Mouse (Mus musculus): ENCODE results near the gene A730015C16Rik.
A peak's percentile ranks its signal among the peaks of the same experiment; 100 is the strongest.

The A730015C16Rik gene

DNA sequence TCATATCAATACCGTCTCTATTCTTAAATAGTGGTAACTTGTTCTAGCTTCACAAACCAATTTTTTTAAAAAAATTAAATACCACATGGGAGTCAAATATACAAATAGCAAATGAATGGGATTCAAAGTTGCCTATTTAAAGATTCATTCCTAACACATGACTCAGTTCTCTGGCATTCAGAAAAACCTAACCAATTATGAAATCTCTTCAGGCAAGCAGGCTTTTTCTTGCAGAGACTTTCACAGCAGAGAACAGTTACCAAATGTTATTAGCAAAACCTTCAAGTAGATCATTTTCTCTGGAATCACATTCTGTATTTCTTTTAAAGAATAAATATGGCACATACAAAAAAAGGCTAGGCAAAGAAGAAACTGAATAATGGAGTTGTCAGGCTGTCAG lies 17.7 kb downstream of the A730015C16Rik start:
- DNase-seq (ENCODE audit: low read depth, low spot score) = peak; percentile 62

- DNase-seq (ENCODE audit: low read depth, low spot score) = no peak
Measured at GRCm38 (mm10) chr4:108826643-108827042, 21.8 kb downstream of the A730015C16Rik start.

DNA sequence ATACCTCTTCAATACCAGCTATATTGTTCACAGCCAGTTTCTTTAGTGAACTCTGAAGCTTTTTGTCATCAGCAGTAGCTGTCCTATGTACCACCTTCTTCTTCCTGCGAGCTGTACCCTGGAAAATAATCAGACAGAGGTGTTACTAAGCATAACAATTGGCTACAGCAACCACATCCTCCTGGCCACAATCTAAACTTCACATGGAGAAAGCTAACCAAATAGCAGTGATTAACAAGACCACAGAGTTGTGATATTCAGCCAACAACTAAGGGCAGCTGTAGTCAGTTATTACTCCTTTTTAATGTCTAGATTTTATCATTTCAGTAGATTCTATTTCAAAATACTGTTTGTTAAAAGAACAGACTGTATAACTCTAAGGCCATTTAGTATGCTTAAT lies 22.3 kb downstream of the A730015C16Rik start:
- no peak for DNase-seq (ENCODE audit: low read depth, low spot score)

DNA sequence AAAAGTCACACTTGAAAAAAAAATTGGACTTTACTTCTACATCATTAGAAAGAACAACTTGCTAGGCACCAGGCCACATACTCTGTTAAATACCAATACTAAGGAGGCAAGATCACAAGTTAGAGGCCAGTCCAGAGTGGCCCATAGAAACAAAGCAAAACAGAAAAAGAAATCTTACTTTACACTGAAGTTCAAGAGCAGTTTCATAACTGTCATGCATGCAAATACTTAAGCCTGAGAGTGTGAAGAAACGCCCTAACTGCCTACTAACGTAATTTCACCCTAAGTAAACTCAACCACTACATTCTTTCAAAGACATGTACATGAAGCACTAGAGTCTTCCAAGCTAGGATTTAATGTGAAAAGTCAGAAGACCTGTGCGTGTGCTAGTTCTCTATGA lies 22.7 kb downstream of the A730015C16Rik start:
- DNase-seq (ENCODE audit: low read depth, low spot score) = no peak

GRCm38 (mm10) chr4:108811550-108811949 lies 36.9 kb downstream of the A730015C16Rik start:
- DNase-seq (ENCODE audit: low read depth, low spot score) = no peak

DNA sequence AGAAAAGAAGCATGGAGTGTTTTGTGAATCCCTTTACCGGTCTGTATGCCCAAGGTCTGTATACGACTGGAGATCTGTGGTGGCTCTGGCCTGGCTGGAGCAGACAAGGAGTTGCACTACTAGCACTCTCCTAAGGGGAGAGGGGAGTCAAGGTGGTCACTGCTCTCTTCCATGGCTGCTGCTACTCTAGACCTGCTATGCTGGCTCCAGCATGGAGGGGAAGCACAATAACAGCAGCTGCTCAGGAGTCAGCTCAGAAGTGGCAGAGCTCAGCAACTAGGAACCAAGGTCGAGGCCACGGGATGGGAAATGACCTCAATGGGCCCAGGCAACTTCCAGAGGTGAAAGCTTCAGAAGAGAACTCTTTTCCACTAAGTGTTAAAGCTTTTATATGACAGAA lies 37.3 kb downstream of the A730015C16Rik start:
- DNase-seq (ENCODE audit: low read depth, low spot score) = no peak

- DNase-seq (ENCODE audit: low read depth, low spot score) = peak; percentile 59
Measured at GRCm38 (mm10) chr4:108803535-108803934, 44.9 kb downstream of the A730015C16Rik start.

DNA sequence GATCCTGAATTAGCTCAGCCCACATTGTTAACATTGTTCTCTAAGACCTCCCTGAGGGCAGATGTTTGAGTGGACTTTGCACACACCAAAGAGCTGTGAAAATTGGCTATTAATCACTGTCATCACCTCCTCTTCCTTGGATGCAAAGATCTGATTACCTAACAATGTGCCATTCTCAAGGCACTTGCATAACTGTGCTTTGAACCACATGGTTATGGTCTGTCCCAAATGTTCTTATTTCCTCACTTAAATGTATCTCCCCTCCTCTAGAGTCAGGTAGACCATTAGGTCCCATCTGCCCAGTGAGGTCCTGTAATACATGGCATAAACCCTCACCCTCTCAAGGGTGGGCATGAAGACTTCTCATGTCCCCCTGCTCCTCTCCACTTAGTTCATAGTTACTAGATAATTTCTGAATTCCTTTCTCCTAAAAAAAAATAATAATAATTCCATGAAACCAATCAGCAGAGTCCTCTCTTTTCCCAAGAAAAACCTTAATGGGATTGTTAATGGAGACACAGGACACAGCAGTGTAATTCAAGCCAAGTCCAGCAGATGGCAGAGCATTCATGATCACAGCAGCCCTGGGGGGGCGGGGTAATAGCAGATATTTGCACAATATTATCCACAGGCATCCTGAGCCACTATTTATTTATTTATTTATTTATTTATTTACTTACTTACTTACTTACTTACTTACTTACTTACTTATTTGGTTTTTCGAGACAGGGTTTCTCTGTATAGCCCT lies 50.2 kb downstream of the A730015C16Rik start:
- DNase-seq (ENCODE audit: low read depth, low spot score) = peak; percentile 85

Data from brain, adult 2 months (tissue).